Comparison of ENCODE assay signal across 8 mouse cellular contexts in the genomic region with DNA sequence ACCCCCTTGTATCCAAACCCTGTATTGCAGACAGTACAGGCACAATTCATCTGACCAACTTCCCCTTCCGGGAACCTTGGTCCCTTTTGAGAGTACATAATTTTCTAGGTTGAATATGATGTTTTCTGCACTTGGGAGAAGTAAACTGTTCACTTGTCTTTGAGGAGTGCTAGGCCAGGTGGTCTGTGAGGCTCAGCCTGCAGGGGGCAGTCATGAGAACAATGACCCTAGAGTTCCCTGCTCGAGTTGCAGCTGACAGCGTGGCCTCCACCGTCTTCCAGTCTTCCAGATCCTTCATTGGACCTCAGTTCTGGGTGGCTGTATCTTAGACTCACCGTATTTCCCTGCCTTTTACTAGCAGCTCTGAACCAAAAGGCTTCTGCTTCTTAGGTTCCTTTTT. TPM values are rescaled to one million over a fixed set of nuclear protein-coding genes. Genes with fewer than 3 reads are reported as not detected.
DNase-seq lines count a peak whose midpoint lies in the region; ATAC-seq and TF ChIP-seq lines count a peak whose summit lies in the region.

No protein-coding gene starts in this region.

- H3K27me3 ChIP-seq in kidney, embryonic 15.5 days = peaks cover 57% of the 10 kb centered on the region

- no peaks in the 10 kb centered on the region for H3K9me3 ChIP-seq in kidney, embryonic 15.5 days (replicated peaks)

- ATAC-seq in kidney, embryonic 15.5 days (replicated peaks; ENCODE audit: low FRiP score) = no peak
- peak; percentile 28 for ATAC-seq in CD4-positive, CD25-positive, alpha-beta regulatory T cell, adult 4 months
- ATAC-seq in neutrophil, adult 5-6 weeks (ENCODE audit: extremely low read depth, insufficient number of reproducible peaks, low FRiP score, poor library complexity, severe bottlenecking) = peak; percentile 46

- peak; percentile 73; the same call in 1 of the 2 replicates for TF ChIP-seq CTCF in embryonic fibroblast, embryonic 13.5 days (IDR thresholded peaks at IDR 0.05; ENCODE audit: borderline replicate concordance, insufficient read depth, low read length)

- no peak overlapping the region for H3K4me3 ChIP-seq in kidney, embryonic 15.5 days (replicated peaks)
- H3K4me3 ChIP-seq in embryonic fibroblast, embryonic 13.5 days (ENCODE audit: insufficient read depth, low read length) = no peak overlapping the region

- H3K4me1 ChIP-seq in kidney, embryonic 15.5 days = peaks cover 23% of the 10 kb centered on the region
- H3K4me1 ChIP-seq in embryonic fibroblast, embryonic 13.5 days (ENCODE audit: control insufficient read depth, insufficient read depth, low read length) = no peaks in the 10 kb centered on the region

- whole genome bisulfite sequencing in kidney, embryonic 15.5 days = 24% methylated on average over 5 of the region's 5 CpGs
- 27% methylated on average over 5 of the region's 5 CpGs for WGBS in large intestine, adult 2 months

- no peak for TF ChIP-seq POLR2A in embryonic fibroblast, embryonic 13.5 days (IDR thresholded peaks at IDR 0.05; ENCODE audit: low read depth, low read length)

- H3K36me3 ChIP-seq in kidney, embryonic 15.5 days = no peaks in the 10 kb centered on the region

- DNase-seq in kidney, adult 11 months = peak; percentile 23
- DNase-seq in adrenal gland, postnatal 25 days = peak; percentile 73
- peak; percentile 42 for DNase-seq in large intestine, adult 2 months (ENCODE audit: low read depth, low spot score)
- DNase-seq in urinary bladder, postnatal 4 days (ENCODE audit: low spot score in 2 of 2) = no peak

- no peak overlapping the region for H3K4me2 ChIP-seq in kidney, embryonic 15.5 days

- H3K9ac ChIP-seq in kidney, embryonic 15.5 days = no peak overlapping the region

- no peak overlapping the region for H3K27ac ChIP-seq in kidney, embryonic 15.5 days
- no peak overlapping the region for H3K27ac ChIP-seq in embryonic fibroblast, embryonic 13.5 days (ENCODE audit: insufficient read depth, low read length)

RNA-seq across cellular contexts. Expression of gene Sema7a, which starts 4.7 kb away (rescaled TPM):
- 0.39 and 0.45 TPM in 2 replicates for polyA plus RNA-seq in kidney, embryonic 15.5 days (2015; fragmentation: Nextera tagmentation; extraction: Ambion mirVana)
- polyA plus RNA-seq in CD4-positive, CD25-positive, alpha-beta regulatory T cell, adult 4 months (2017; shearing (Covaris generic)) = not detected
- 8.6 and 8.8 TPM in 2 replicates for total RNA-seq in adrenal gland, postnatal 25 days (2021)
- 6.5 and 17.5 TPM in 2 replicates for polyA plus RNA-seq in embryonic fibroblast, embryonic 13.5 days (2011; ENCODE audit: insufficient read length, low read depth, missing spikeins)
- polyA plus RNA-seq in large intestine, adult 2 months (2012; rRNA removed) = 16.0 and 25.3 TPM in 2 replicates
- total RNA-seq in neutrophil, adult 5-6 weeks (2017) = 7.0 and 7.4 TPM in 2 replicates

RNA-seq across cellular contexts. Expression of gene Ubl7, which starts 33.8 kb away (rescaled TPM):
- 104 and 114 TPM in 2 replicates for polyA plus RNA-seq in kidney, embryonic 15.5 days (2015; fragmentation: Nextera tagmentation; extraction: Ambion mirVana)
- polyA plus RNA-seq in CD4-positive, CD25-positive, alpha-beta regulatory T cell, adult 4 months (2017; shearing (Covaris generic)) = 100 to 1,000 TPM; 138 to 191 TPM
- total RNA-seq in adrenal gland, postnatal 25 days (2021) = 82.7 and 89.0 TPM in 2 replicates
- 55.2 and 56.6 TPM in 2 replicates for polyA plus RNA-seq in embryonic fibroblast, embryonic 13.5 days (2011; ENCODE audit: insufficient read length, low read depth, missing spikeins)
- 84.7 and 93.7 TPM in 2 replicates for polyA plus RNA-seq in large intestine, adult 2 months (2012; rRNA removed)
- total RNA-seq in neutrophil, adult 5-6 weeks (2017) = 42.5 and 51.2 TPM in 2 replicates

Comparison
In these comparisons a context has a peak if more than half of its experiments do, and no peak if none do; other contexts are left out.
1. DNase-seq: peak in kidney, adult 11 months (single experiment), adrenal gland, postnatal 25 days (single experiment) and large intestine, adult 2 months (single experiment); none in urinary bladder, postnatal 4 days (0 of 2).